Mouse (Mus musculus) CH12.LX (cell line): ENCODE measurements around the gene Hgd. TPM values are rescaled to one million over a fixed set of nuclear protein-coding genes. Genes with fewer than 3 reads are reported as not detected.

ENCODE experiments used
- DNase-seq: peaks from one replicate; pipeline ENCODE4 v3.0.0-alpha.2; 2013; ENCODE audit errors: extremely low read depth
- H3K27ac ChIP-seq: 2 replicates; pipeline ENCODE4 v1.5.1; 2012; ENCODE audit warnings: low read depth, mild to moderate bottlenecking, control low read depth, moderate library complexity; ENCODE audit not compliant: insufficient read depth
- H3K27me3 ChIP-seq: replicated peaks from 2 replicates; pipeline ENCODE3; 2012; ENCODE audit warnings: inconsistent platforms
- H3K36me3 ChIP-seq, 2 experiments: replicated peaks in 1 of 2; 2 replicates each; pipeline versions ENCODE3 to v1.6.1; 2012; ENCODE audit warnings: inconsistent platforms in 1 of 2, low read length in 1 of 2, mild to moderate bottlenecking in 1 of 2, mixed read lengths in 1 of 2, moderate library complexity in 1 of 2; ENCODE audit not compliant: control insufficient read depth in 1 of 2, insufficient read depth in 1 of 2
- H3K4me1 ChIP-seq, 2 experiments: 2 replicates each; pipeline ENCODE4 v1.6.1; 2012; ENCODE audit warnings: inconsistent platforms in 1 of 2, moderate library complexity in 1 of 2; ENCODE audit not compliant: insufficient read depth in 2 of 2, control insufficient read depth in 1 of 2
- H3K4me2 ChIP-seq: 2 replicates; pipeline ENCODE4 v1.6.1; 2012; ENCODE audit warnings: low read depth, mild to moderate bottlenecking, control low read depth; ENCODE audit not compliant: poor library complexity, insufficient read depth, severe bottlenecking
- H3K4me3 ChIP-seq, 3 experiments: fragments of 150-350 bp in 1 of 3; sonication (generic) in 1 of 3; replicated peaks in 1 of 3; 2 replicates each; pipeline versions ENCODE3 to v1.5.1; 2011 to 2012; ENCODE audit warnings: low read depth in 2 of 3, low read length in 2 of 3, mild to moderate bottlenecking in 2 of 3, moderate library complexity in 2 of 3, control low read depth in 1 of 3, improper control_type of control experiment in 1 of 3, inconsistent platforms in 1 of 3, mixed read lengths in 1 of 3; ENCODE audit not compliant: poor library complexity in 1 of 3
- H3K79me2 ChIP-seq: replicated peaks from 2 replicates; pipeline ENCODE4 v1.6.1; 2012; ENCODE audit warnings: mild to moderate bottlenecking, moderate library complexity; ENCODE audit not compliant: control insufficient read depth, poor library complexity, insufficient read depth, severe bottlenecking; ENCODE audit errors: extremely low read depth
- H3K9ac ChIP-seq: 2 replicates; pipeline ENCODE4 v1.6.1; 2012; ENCODE audit warnings: low read depth, mild to moderate bottlenecking, control low read depth, moderate library complexity; ENCODE audit not compliant: insufficient read depth
- H3K9me3 ChIP-seq: replicated peaks from 2 replicates; pipeline ENCODE3; 2012; ENCODE audit warnings: low read length, inconsistent platforms, mixed read lengths
- CTCF ChIP-seq, 2 experiments: IDR thresholded peaks in 1 of 2; conservative IDR thresholded peaks in 1 of 2; 2 replicates each; pipeline ENCODE4 v1.5.1; 2011 to 2012; ENCODE audit warnings: low read depth in 2 of 2, low read length in 2 of 2, improper control_type of control experiment in 1 of 2, inconsistent platforms in 1 of 2, mild to moderate bottlenecking in 1 of 2, moderate library complexity in 1 of 2
- ELF1 ChIP-seq: IDR thresholded peaks from 2 replicates; pipeline ENCODE4 v1.6.1; 2014; ENCODE audit warnings: low read depth, mild to moderate bottlenecking, inconsistent platforms, low read length, improper control_type of control experiment
- EP300 ChIP-seq: IDR thresholded peaks from 2 replicates; pipeline ENCODE4 v1.6.1; 2011; ENCODE audit warnings: low read length, improper control_type of control experiment
- ETS1 ChIP-seq: conservative IDR thresholded peaks from 2 replicates; pipeline ENCODE4 v1.6.1; 2012; ENCODE audit warnings: low read depth, mild to moderate bottlenecking, inconsistent platforms, low read length, improper control_type of control experiment, moderate library complexity
- HCFC1 ChIP-seq: IDR thresholded peaks from 2 replicates; pipeline ENCODE4 v1.6.1; 2012; ENCODE audit warnings: low read depth, mild to moderate bottlenecking, inconsistent platforms, low read length, improper control_type of control experiment
- JUN ChIP-seq: IDR thresholded peaks from 2 replicates; pipeline ENCODE4 v1.6.1; 2011; ENCODE audit warnings: low read depth, mild to moderate bottlenecking, low read length, improper control_type of control experiment, moderate library complexity; ENCODE audit not compliant: insufficient read depth
- KAT2A ChIP-seq: IDR thresholded peaks from 2 replicates; pipeline ENCODE4 v1.6.1; 2012; ENCODE audit warnings: low read length, improper control_type of control experiment, inconsistent platforms; ENCODE audit not compliant: insufficient replicate concordance
- MAFK ChIP-seq: IDR thresholded peaks from 2 replicates; pipeline ENCODE4 v1.6.1; 2011; ENCODE audit warnings: low read length, improper control_type of control experiment; ENCODE audit not compliant: insufficient replicate concordance
- MAX ChIP-seq: IDR thresholded peaks from 2 replicates; pipeline ENCODE4 v1.6.1; 2011; ENCODE audit warnings: low read length, improper control_type of control experiment
- PAX5 ChIP-seq: IDR thresholded peaks from 2 replicates; pipeline ENCODE4 v1.6.1; 2012; ENCODE audit warnings: low read length, inconsistent platforms, mixed read lengths
- POLR2A ChIP-seq: IDR thresholded peaks from 2 replicates; pipeline ENCODE4 v1.6.1; 2011; ENCODE audit warnings: low read depth, mild to moderate bottlenecking, improper control_type of control experiment, low read length
- POLR2AphosphoS2 ChIP-seq: IDR thresholded peaks from 2 replicates; pipeline ENCODE4 v1.6.1; 2011; ENCODE audit warnings: low read depth, low read length, improper control_type of control experiment
- TCF12 ChIP-seq: IDR thresholded peaks from 2 replicates; pipeline ENCODE4 v1.6.1; 2014; ENCODE audit warnings: low read depth, mild to moderate bottlenecking, inconsistent platforms, low read length, improper control_type of control experiment
- USF1 ChIP-seq: IDR thresholded peaks from 2 replicates; pipeline ENCODE4 v1.6.1; 2014; ENCODE audit warnings: low read depth, mild to moderate bottlenecking, inconsistent platforms, low read length, improper control_type of control experiment
- USF2 ChIP-seq: conservative IDR thresholded peaks from 2 replicates; pipeline ENCODE4 v1.6.1; 2011; ENCODE audit warnings: low read depth, low read length, improper control_type of control experiment
- ZC3H11A ChIP-seq: IDR thresholded peaks from 2 replicates; pipeline ENCODE4 v1.6.1; 2012; ENCODE audit warnings: low read depth, mild to moderate bottlenecking, inconsistent platforms, low read length, improper control_type of control experiment
- ZKSCAN1 ChIP-seq: IDR thresholded peaks from 2 replicates; pipeline ENCODE4 v1.6.1; 2012; ENCODE audit warnings: low read depth, inconsistent platforms, low read length, improper control_type of control experiment, borderline replicate concordance
- ZMIZ1 ChIP-seq: IDR thresholded peaks from 2 replicates; pipeline ENCODE4 v1.6.1; 2012; ENCODE audit warnings: low read depth, mild to moderate bottlenecking, inconsistent platforms, low read length, improper control_type of control experiment
- dilution Hi-C: fragments of 300-500 bp; cut with MboI; formaldehyde crosslinking; loops from 2 replicates; pipeline ENCODE4 v1.14.3; 2020; ENCODE audit warnings: low sequenced_read_pairs; ENCODE audit not compliant: extremely low pct_unique_long_range_greater_than_20kb, extremely low pct_ligation_motif_present
- in situ Hi-C: fragments of 300-500 bp; cut with MboI; formaldehyde crosslinking; loops from 3 replicates; pipeline ENCODE4 v1.14.3; 2019; ENCODE audit warnings: low sequenced_read_pairs, low pct_ligation_motif_present, low pct_unique_long_range_greater_than_20kb, mixed read lengths
- polyA plus RNA-seq: library from polyadenylated mRNA; unstranded; fragments of >175 nt; gene quantifications from 2 replicates; pipeline ENCODE4 v1.2.1, GENCODE M21; 2012; ENCODE audit warnings: low read depth; ENCODE audit not compliant: insufficient read length
- total RNA-seq, 2 experiments: library from RNA; depleted of rRNA; stranded (reverse); fragments of 300-350 nt in 1 of 2; fragments of >200 nt in 1 of 2; gene quantifications; 2 replicates each; pipeline ENCODE4 v1.2.3; 2012 to 2014

The Hgd gene
- total and polyA plus RNA-seq, 3 experiments, result not detected

GRCm38 (mm10) chr16:37676024-37676676 is 96.2 kb downstream of the Hgd start:
- H3K4me2 ChIP-seq, result peak overlapping the region; percentile 12; the same call in 1 of the 2 replicates
- TF ChIP-seq ZKSCAN1, result no peak
- TF ChIP-seq JUN, result no peak
- no peak for TF ChIP-seq USF1
- no peak for TF ChIP-seq PAX5
- no peak for TF ChIP-seq ELF1
- TF ChIP-seq USF2, result no peak
- no peak for TF ChIP-seq POLR2A
- no peak for TF ChIP-seq MAFK
- TF ChIP-seq POLR2AphosphoS2, result no peak
- TF ChIP-seq KAT2A, result no peak
- no peak for TF ChIP-seq CTCF (conservative IDR thresholded peaks at IDR 0.05 in 1 of 2, IDR thresholded peaks at IDR 0.05 in 1 of 2; ENCODE audit: low read depth in 2 of 2, low read length in 2 of 2)
- TF ChIP-seq ZMIZ1, result no peak
- no peak for TF ChIP-seq HCFC1
- TF ChIP-seq ZC3H11A, result no peak
- no peak for TF ChIP-seq MAX
- no peak for TF ChIP-seq EP300
- DNase-seq, result no peak
- no peak overlapping the region for H3K9ac ChIP-seq
- no peak overlapping the region for H3K27ac ChIP-seq
- H3K79me2 ChIP-seq, result no peaks in the 10 kb centered on the region
- no peak overlapping the region for H3K4me3 ChIP-seq
- H3K4me1 ChIP-seq, result peaks cover 3 to 5% of the 10 kb centered on the region in 2 experiments; a peak in 2 of 4 replicates
- in situ Hi-C loops (loop anchor here (25.0 kb wide), 2 partner anchors 536 to 564 kb away; no protein-coding TSS in a partner anchor), dilution Hi-C loops (no loop called here)
- H3K27me3 ChIP-seq, result no peaks in the 10 kb centered on the region
- H3K9me3 ChIP-seq, result peaks cover 8% of the 10 kb centered on the region
- no peaks in the 10 kb centered on the region for H3K36me3 ChIP-seq

GRCm38 (mm10) chr16:37676677-37677072 is 96.7 kb downstream of the Hgd start:
- Histone ChIP-seq H3K9ac (no peak overlapping the region), H3K9me3 (peaks cover 8% of the 10 kb centered on the region), H3K4me2 (no peak overlapping the region), H3K4me3 (no peak overlapping the region), H3K27me3 (no peaks in the 10 kb centered on the region), H3K79me2 (no peaks in the 10 kb centered on the region), H3K4me1 (peaks cover 3 to 5% of the 10 kb centered on the region in 2 experiments; a peak in 2 of 4 replicates), H3K27ac (no peak overlapping the region), H3K36me3 (no peaks in the 10 kb centered on the region)
- in situ Hi-C loops (loop anchor here (25.0 kb wide), 2 partner anchors 536 to 564 kb away; no protein-coding TSS in a partner anchor), dilution Hi-C loops (no loop called here)
- no peak for DNase-seq
- TF ChIP-seq USF1 (no peak), TCF12 (no peak), ELF1 (no peak), ETS1 (no peak)
